Mouse (Mus musculus): ENCODE data around the gene Mettl6.

DNA sequence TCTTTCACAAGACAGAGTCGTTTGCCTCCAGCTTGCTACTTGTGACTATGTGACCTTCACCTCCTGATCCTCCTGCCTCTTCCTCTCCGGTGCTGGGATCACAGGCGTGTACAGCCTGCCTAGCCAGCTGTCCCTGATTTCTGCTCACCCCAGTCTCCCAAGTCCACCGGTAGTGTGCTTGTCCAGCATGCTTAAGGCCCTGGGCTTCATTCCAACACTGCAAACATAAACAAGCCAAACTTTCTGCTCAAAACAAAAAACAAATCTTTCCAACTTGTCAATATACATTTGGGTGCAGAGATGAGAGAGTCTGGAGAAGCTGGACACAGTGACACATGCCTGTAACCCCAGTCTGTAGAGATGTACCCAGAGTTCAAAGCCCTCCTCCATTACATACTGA is 62.4 kb downstream of the Mettl6 start:
- TF ChIP-seq CTCF (conservative IDR thresholded peaks at IDR 0.05; ENCODE audit: low read length) (no peak), POU5F1 (IDR thresholded peaks at IDR 0.05; ENCODE audit: borderline replicate concordance, low read length) (no peak)

All from E14TG2a.4 (cell line).